Mouse (Mus musculus): ENCODE results near the gene Sdf2. TPM values are rescaled to one million over a fixed set of nuclear protein-coding genes. Genes with fewer than 3 reads are reported as not detected.
A peak's percentile ranks its signal among the peaks of the same experiment; 100 is the strongest.

The Sdf2 gene
- polyA plus RNA-seq, 1 experiment = 109 TPM

- DNase-seq (ENCODE audit: low read depth) = no peak
- TF ChIP-seq POLR2A (IDR thresholded peaks at IDR 0.05; ENCODE audit: borderline replicate concordance, extremely low read depth, insufficient read depth, insufficient read length, poor library complexity, severe bottlenecking) = no peak
- no peak for TF ChIP-seq CTCF (IDR thresholded peaks at IDR 0.05; ENCODE audit: borderline replicate concordance, extremely low read depth, insufficient read depth, insufficient read length)
These were observed 14.0 kb upstream of the Sdf2 start for GRCm38 (mm10) chr11:78231518-78231917.

GRCm38 (mm10) chr11:78240193-78240857 is 5.2 kb upstream of the Sdf2 start:
- no peak for TF ChIP-seq POLR2A (IDR thresholded peaks at IDR 0.05; ENCODE audit: borderline replicate concordance, extremely low read depth, insufficient read depth, insufficient read length, poor library complexity, severe bottlenecking)
- no peak for TF ChIP-seq CTCF (IDR thresholded peaks at IDR 0.05; ENCODE audit: borderline replicate concordance, extremely low read depth, insufficient read depth, insufficient read length)
- no peak for DNase-seq (ENCODE audit: low read depth)

- TF ChIP-seq CTCF (IDR thresholded peaks at IDR 0.05; ENCODE audit: borderline replicate concordance, extremely low read depth, insufficient read depth, insufficient read length) (no peak), POLR2A (IDR thresholded peaks at IDR 0.05; ENCODE audit: borderline replicate concordance, extremely low read depth, insufficient read depth, insufficient read length, poor library complexity, severe bottlenecking) (no peak)
- peak; percentile 2 for DNase-seq (ENCODE audit: low read depth)
These were observed 302 bp upstream of the Sdf2 start for GRCm38 (mm10) chr11:78245261-78245626.

- DNase-seq (ENCODE audit: low read depth) = no peak
- TF ChIP-seq CTCF (IDR thresholded peaks at IDR 0.05; ENCODE audit: borderline replicate concordance, extremely low read depth, insufficient read depth, insufficient read length) (no peak), POLR2A (IDR thresholded peaks at IDR 0.05; ENCODE audit: borderline replicate concordance, extremely low read depth, insufficient read depth, insufficient read length, poor library complexity, severe bottlenecking) (no peak)
These were observed 919 bp downstream of the Sdf2 start for GRCm38 (mm10) chr11:78246318-78247011.

GRCm38 (mm10) chr11:78247012-78247348 is 1.4 kb downstream of the Sdf2 start:
- TF ChIP-seq POLR2A (IDR thresholded peaks at IDR 0.05; ENCODE audit: borderline replicate concordance, extremely low read depth, insufficient read depth, insufficient read length, poor library complexity, severe bottlenecking) (no peak), CTCF (IDR thresholded peaks at IDR 0.05; ENCODE audit: borderline replicate concordance, extremely low read depth, insufficient read depth, insufficient read length) (no peak)

GRCm38 (mm10) chr11:78247727-78248140 is 2.2 kb downstream of the Sdf2 start:
- peak; percentile 6 for DNase-seq (ENCODE audit: low read depth)
- TF ChIP-seq POLR2A (IDR thresholded peaks at IDR 0.05; ENCODE audit: borderline replicate concordance, extremely low read depth, insufficient read depth, insufficient read length, poor library complexity, severe bottlenecking) (no peak), CTCF (IDR thresholded peaks at IDR 0.05; ENCODE audit: borderline replicate concordance, extremely low read depth, insufficient read depth, insufficient read length) (no peak)

More at GRCm38 (mm10) chr11:78247012-78247348, 1.4 kb downstream of the Sdf2 start:
- DNase-seq (ENCODE audit: low read depth) = no peak

- DNase-seq (ENCODE audit: low read depth) = no peak
- TF ChIP-seq CTCF (IDR thresholded peaks at IDR 0.05; ENCODE audit: borderline replicate concordance, extremely low read depth, insufficient read depth, insufficient read length) (peak; percentile 2; the same call in 1 of the 2 replicates), POLR2A (IDR thresholded peaks at IDR 0.05; ENCODE audit: borderline replicate concordance, extremely low read depth, insufficient read depth, insufficient read length, poor library complexity, severe bottlenecking) (no peak)
These were observed 11.1 kb downstream of the Sdf2 start for GRCm38 (mm10) chr11:78256618-78257017.

GRCm38 (mm10) chr11:78260489-78261258 is 15.1 kb downstream of the Sdf2 start:
- no peak for TF ChIP-seq CTCF (IDR thresholded peaks at IDR 0.05; ENCODE audit: borderline replicate concordance, extremely low read depth, insufficient read depth, insufficient read length)
- TF ChIP-seq POLR2A (IDR thresholded peaks at IDR 0.05; ENCODE audit: borderline replicate concordance, extremely low read depth, insufficient read depth, insufficient read length, poor library complexity, severe bottlenecking) = no peak
- no peak for DNase-seq (ENCODE audit: low read depth)

- DNase-seq (ENCODE audit: low read depth) = peak; percentile 98
- no peak for TF ChIP-seq CTCF (IDR thresholded peaks at IDR 0.05; ENCODE audit: borderline replicate concordance, extremely low read depth, insufficient read depth, insufficient read length)
- peak; percentile 97 for TF ChIP-seq POLR2A (IDR thresholded peaks at IDR 0.05; ENCODE audit: borderline replicate concordance, extremely low read depth, insufficient read depth, insufficient read length, poor library complexity, severe bottlenecking)
These were observed 16.1 kb downstream of the Sdf2 start, which contains the start of gene 2610507B11Rik for GRCm38 (mm10) chr11:78261380-78262352. 2610507B11Rik (plus strand) TSS chr11:78261752.

- TF ChIP-seq CTCF (IDR thresholded peaks at IDR 0.05; ENCODE audit: borderline replicate concordance, extremely low read depth, insufficient read depth, insufficient read length) = peak; percentile 74
- no peak for TF ChIP-seq POLR2A (IDR thresholded peaks at IDR 0.05; ENCODE audit: borderline replicate concordance, extremely low read depth, insufficient read depth, insufficient read length, poor library complexity, severe bottlenecking)
- DNase-seq (ENCODE audit: low read depth) = peak; percentile 83
These were observed 17.0 kb downstream of the Sdf2 start for GRCm38 (mm10) chr11:78262550-78262949.
